Mouse (Mus musculus): ENCODE results near the gene Apobec1. TPM values are rescaled to one million over a fixed set of nuclear protein-coding genes. Genes with fewer than 3 reads are reported as not detected.
A peak's percentile ranks its signal among the peaks of the same experiment; 100 is the strongest.

The Apobec1 gene
- polyA plus RNA-seq, 1 experiment, result 7.5 TPM

GRCm38 (mm10) chr6:122569113-122569512 is 33.1 kb downstream of the Apobec1 start:
- Histone ChIP-seq H3K27me3 (replicated peaks) (peaks cover 15% of the 10 kb centered on the region), H3K4me3 (replicated peaks) (peak overlapping the region; percentile 18), H3K4me1 (peaks cover 31% of the 10 kb centered on the region), H3K9me3 (peaks cover 6% of the 10 kb centered on the region; the same call in 1 of the 2 replicates), H3K36me3 (replicated peaks; ENCODE audit: low read length) (no peaks in the 10 kb centered on the region)
- TF ChIP-seq GATA1 (IDR thresholded peaks at IDR 0.05; ENCODE audit: borderline replicate concordance, low read length) (no peak), FLI1 (IDR thresholded peaks at IDR 0.05; ENCODE audit: low read length) (no peak)

DNA sequence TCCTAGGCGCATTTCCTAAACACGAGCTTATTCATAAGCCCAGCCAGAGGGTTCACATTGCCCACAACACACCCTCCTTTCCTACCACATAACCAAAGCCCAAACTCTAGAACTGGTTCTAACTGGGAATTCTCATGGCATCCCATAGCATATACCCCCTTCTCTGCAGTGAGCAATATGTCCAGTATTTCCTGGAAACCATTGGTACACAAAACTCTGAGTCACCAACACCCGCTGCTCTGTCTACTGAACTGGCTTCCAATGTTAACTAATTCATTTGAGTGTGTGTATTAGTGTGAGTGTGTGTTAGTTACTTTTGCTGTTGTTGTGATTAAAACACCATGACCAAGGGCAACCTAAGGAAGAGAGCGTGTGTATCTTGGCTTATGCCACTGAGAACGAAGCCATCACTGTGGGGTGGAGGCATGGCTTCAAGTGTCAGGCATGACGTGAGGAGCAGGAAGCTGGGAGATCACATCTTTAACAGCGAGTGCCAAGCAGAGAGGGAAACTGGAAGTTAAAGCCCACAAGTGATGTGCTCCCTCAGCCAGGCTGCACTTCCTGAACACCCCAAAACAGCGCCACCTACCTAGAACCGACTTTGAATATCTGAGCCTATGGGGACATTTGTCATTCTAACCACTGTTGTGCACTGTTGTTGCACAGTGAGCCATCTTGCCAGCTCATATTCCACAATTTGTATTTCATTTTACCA is 37.0 kb downstream of the Apobec1 start:
- Histone ChIP-seq H3K27me3 (replicated peaks) (peaks cover 22% of the 10 kb centered on the region), H3K4me1 (peaks cover 27% of the 10 kb centered on the region), H3K36me3 (replicated peaks; ENCODE audit: low read length) (no peaks in the 10 kb centered on the region), H3K9me3 (peaks cover 6% of the 10 kb centered on the region; the same call in 1 of the 2 replicates), H3K4me3 (replicated peaks) (peak overlapping the region; percentile 33)
- no peak for TF ChIP-seq GATA1 (IDR thresholded peaks at IDR 0.05; ENCODE audit: borderline replicate concordance, low read length)
- no peak for TF ChIP-seq FLI1 (IDR thresholded peaks at IDR 0.05; ENCODE audit: low read length)

DNA sequence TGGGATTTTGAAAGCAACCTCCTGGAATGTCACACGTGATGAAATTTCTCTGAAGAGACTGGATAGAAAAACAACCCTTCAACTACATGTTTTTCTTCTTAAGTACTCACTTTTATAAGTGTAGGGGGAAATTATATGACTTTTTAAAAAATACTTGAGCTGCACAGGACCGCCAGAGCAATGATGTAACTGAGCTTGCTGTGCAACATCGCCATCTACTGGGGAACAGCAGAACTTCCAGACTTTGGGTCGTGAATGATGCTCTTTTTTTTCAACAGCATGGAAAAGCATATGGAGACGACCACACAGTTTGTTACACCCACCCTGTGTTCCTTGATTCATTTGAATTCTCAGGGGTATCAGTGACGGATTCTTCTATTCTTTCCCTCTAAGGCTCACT is 39.8 kb downstream of the Apobec1 start:
- H3K27me3 ChIP-seq (replicated peaks), result peaks cover 17% of the 10 kb centered on the region
- TF ChIP-seq FLI1 (IDR thresholded peaks at IDR 0.05; ENCODE audit: low read length) (no peak), GATA1 (IDR thresholded peaks at IDR 0.05; ENCODE audit: borderline replicate concordance, low read length) (no peak)
- peak overlapping the region; percentile 38 for H3K4me3 ChIP-seq (replicated peaks)
- peaks cover 29% of the 10 kb centered on the region for H3K4me1 ChIP-seq
- peaks cover 6% of the 10 kb centered on the region; the same call in 1 of the 2 replicates for H3K9me3 ChIP-seq
- H3K36me3 ChIP-seq (replicated peaks; ENCODE audit: low read length), result no peaks in the 10 kb centered on the region

- Histone ChIP-seq H3K9me3 (peaks cover 6% of the 10 kb centered on the region; the same call in 1 of the 2 replicates), H3K4me3 (replicated peaks) (peak overlapping the region; percentile 71), H3K36me3 (replicated peaks; ENCODE audit: low read length) (no peaks in the 10 kb centered on the region), H3K4me1 (peaks cover 32% of the 10 kb centered on the region), H3K27me3 (replicated peaks) (peaks cover 13% of the 10 kb centered on the region)
- no peak for TF ChIP-seq FLI1 (IDR thresholded peaks at IDR 0.05; ENCODE audit: low read length)
- TF ChIP-seq GATA1 (IDR thresholded peaks at IDR 0.05; ENCODE audit: borderline replicate concordance, low read length), result no peak
Observed at GRCm38 (mm10) chr6:122561005-122561404, 41.2 kb downstream of the Apobec1 start.

GRCm38 (mm10) chr6:122560427-122560826 is 41.8 kb downstream of the Apobec1 start:
- peaks cover 5% of the 10 kb centered on the region; the same call in 1 of the 2 replicates for H3K9me3 ChIP-seq
- H3K4me1 ChIP-seq, result peaks cover 36% of the 10 kb centered on the region
- no peaks in the 10 kb centered on the region for H3K36me3 ChIP-seq (replicated peaks; ENCODE audit: low read length)
- no peak for TF ChIP-seq GATA1 (IDR thresholded peaks at IDR 0.05; ENCODE audit: borderline replicate concordance, low read length)
- no peak for TF ChIP-seq FLI1 (IDR thresholded peaks at IDR 0.05; ENCODE audit: low read length)
- peak overlapping the region; percentile 71 for H3K4me3 ChIP-seq (replicated peaks)
- H3K27me3 ChIP-seq (replicated peaks), result peaks cover 15% of the 10 kb centered on the region

DNA sequence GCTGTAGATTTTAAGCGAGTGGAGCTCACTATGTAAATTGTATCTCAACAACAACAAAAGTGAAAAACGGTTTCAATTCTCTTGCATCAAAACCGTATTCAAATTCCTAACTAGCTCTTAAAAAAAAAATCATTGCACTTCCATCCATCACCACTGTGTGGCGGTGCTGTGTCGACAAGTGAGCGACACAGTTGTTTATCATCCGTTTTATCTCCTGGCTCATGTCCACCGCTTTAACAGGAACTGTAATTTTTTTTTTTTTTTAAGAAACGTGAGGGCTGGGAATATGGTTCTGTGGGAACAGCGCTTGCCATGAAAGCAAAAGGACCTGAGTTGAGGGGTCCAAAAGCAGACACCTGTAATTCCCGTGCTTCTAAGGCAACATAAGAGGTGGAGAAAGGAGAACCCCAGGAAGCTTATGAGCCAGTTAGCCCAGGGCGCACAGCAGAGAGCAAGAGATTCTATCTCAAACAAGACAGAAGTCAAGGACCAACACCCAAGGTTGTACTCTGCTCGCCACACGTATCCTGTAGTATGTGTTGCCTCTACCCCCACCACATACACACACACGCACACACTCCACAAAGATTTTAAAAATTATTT is 45.2 kb downstream of the Apobec1 start:
- Histone ChIP-seq H3K27me3 (replicated peaks) (peaks cover 16% of the 10 kb centered on the region), H3K4me1 (peaks cover 31% of the 10 kb centered on the region), H3K9me3 (no peaks in the 10 kb centered on the region), H3K36me3 (replicated peaks; ENCODE audit: low read length) (no peaks in the 10 kb centered on the region), H3K4me3 (replicated peaks) (no peak overlapping the region)
- TF ChIP-seq GATA1 (IDR thresholded peaks at IDR 0.05; ENCODE audit: borderline replicate concordance, low read length) (no peak), FLI1 (IDR thresholded peaks at IDR 0.05; ENCODE audit: low read length) (no peak)

- Histone ChIP-seq H3K9me3 (no peaks in the 10 kb centered on the region), H3K4me3 (replicated peaks) (peak overlapping the region; percentile 62), H3K27me3 (replicated peaks) (peaks cover 11% of the 10 kb centered on the region), H3K4me1 (peaks cover 21% of the 10 kb centered on the region), H3K36me3 (replicated peaks; ENCODE audit: low read length) (no peaks in the 10 kb centered on the region)
- no peak for TF ChIP-seq FLI1 (IDR thresholded peaks at IDR 0.05; ENCODE audit: low read length)
- TF ChIP-seq GATA1 (IDR thresholded peaks at IDR 0.05; ENCODE audit: borderline replicate concordance, low read length), result no peak
Observed at GRCm38 (mm10) chr6:122555266-122555665, 47.0 kb downstream of the Apobec1 start.

GRCm38 (mm10) chr6:122554102-122554501 is 48.1 kb downstream of the Apobec1 start:
- Histone ChIP-seq H3K27me3 (replicated peaks) (peaks cover 11% of the 10 kb centered on the region), H3K4me1 (peaks cover 18% of the 10 kb centered on the region), H3K4me3 (replicated peaks) (no peak overlapping the region), H3K36me3 (replicated peaks; ENCODE audit: low read length) (no peaks in the 10 kb centered on the region), H3K9me3 (no peaks in the 10 kb centered on the region)
- TF ChIP-seq FLI1 (IDR thresholded peaks at IDR 0.05; ENCODE audit: low read length) (no peak), GATA1 (IDR thresholded peaks at IDR 0.05; ENCODE audit: borderline replicate concordance, low read length) (no peak)

GRCm38 (mm10) chr6:122553606-122554005 is 48.6 kb downstream of the Apobec1 start, which contains the start of gene Aicda:
Gene Aicda (plus strand): TSS chr6:122553801.
- Histone ChIP-seq H3K4me3 (replicated peaks) (peak within 1 kb of the TSS; percentile 28), H3K27me3 (replicated peaks) (peaks cover 10% of the 10 kb centered on the region), H3K9me3 (no peaks in the 10 kb centered on the region), H3K36me3 (replicated peaks; ENCODE audit: low read length) (no peaks in the 10 kb centered on the region), H3K4me1 (peaks cover 18% of the 10 kb centered on the region)
- TF ChIP-seq FLI1 (IDR thresholded peaks at IDR 0.05; ENCODE audit: low read length) (no peak), GATA1 (IDR thresholded peaks at IDR 0.05; ENCODE audit: borderline replicate concordance, low read length) (no peak)

DNA sequence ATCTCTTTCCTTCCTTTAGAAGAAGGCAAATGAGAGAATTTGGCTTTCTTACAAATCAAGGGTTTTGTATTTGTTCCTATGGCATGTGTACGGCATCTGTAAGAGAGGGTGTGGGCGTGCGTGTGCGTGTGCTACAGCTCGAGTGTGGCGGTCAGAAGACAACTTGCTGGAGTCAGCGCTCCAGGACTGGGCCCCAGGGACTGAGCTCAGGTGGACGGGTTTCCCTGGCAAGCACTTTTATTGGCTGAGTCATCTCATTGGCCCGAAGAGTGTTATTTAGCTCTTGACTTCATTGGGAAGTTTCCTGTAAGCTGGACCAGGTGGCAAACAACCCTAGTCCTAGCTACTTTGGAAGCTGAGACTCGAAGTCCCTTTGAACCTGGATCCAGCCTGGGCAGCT is 56.3 kb downstream of the Apobec1 start:
- Histone ChIP-seq H3K4me1 (no peaks in the 10 kb centered on the region), H3K4me3 (replicated peaks) (no peak overlapping the region), H3K36me3 (replicated peaks; ENCODE audit: low read length) (no peaks in the 10 kb centered on the region), H3K9me3 (no peaks in the 10 kb centered on the region), H3K27me3 (replicated peaks) (no peaks in the 10 kb centered on the region)
- TF ChIP-seq FLI1 (IDR thresholded peaks at IDR 0.05; ENCODE audit: low read length) (no peak), GATA1 (IDR thresholded peaks at IDR 0.05; ENCODE audit: borderline replicate concordance, low read length) (no peak)
